Mouse (Mus musculus) frontal cortex, postnatal 36 days (tissue): ENCODE data around the gene Gm10147.
"Not testable (repeated sequence)": the region's sequence is repeated elsewhere in the genome, so short reads cannot be mapped to it uniquely, and the experiment has no call there.

Experiments used
- DNase-seq, 2 experiments: peaks; one replicate each; pipeline ENCODE4 v3.0.0; 2022; ENCODE audit warnings: low spot score in 2 of 2

Gm10147 gene

GRCm38 (mm10) chrX:28607742-28608141, at the start of gene Gm10147:
Gm10147 (minus strand) TSS chrX:28607842.
- DNase-seq = not testable (repeated sequence)
